Mouse (Mus musculus) T-cell, adult 2 months (primary cell): ENCODE measurements around the gene Pde1c.

Source experiments
- DNase-seq: peaks from one replicate; pipeline ENCODE4 v3.0.0; 2022; ENCODE audit warnings: low spot score

Gene Pde1c

GRCm38 (mm10) chr6:56328103-56328502 lies 240.8 kb downstream of the Pde1c start:
- no peak for DNase-seq

- DNase-seq = no peak
Measured at GRCm38 (mm10) chr6:56322799-56323198, 246.1 kb downstream of the Pde1c start.

GRCm38 (mm10) chr6:56310318-56310717 lies 258.6 kb downstream of the Pde1c start:
- no peak for DNase-seq

GRCm38 (mm10) chr6:56306066-56306465 lies 262.8 kb downstream of the Pde1c start:
- DNase-seq = no peak

GRCm38 (mm10) chr6:56292176-56292575 lies 276.7 kb downstream of the Pde1c start:
- DNase-seq = no peak

- no peak for DNase-seq
Measured at GRCm38 (mm10) chr6:56289307-56289706, 279.6 kb downstream of the Pde1c start.

- DNase-seq = no peak
Measured at GRCm38 (mm10) chr6:56284821-56285220, 284.1 kb downstream of the Pde1c start.

- no peak for DNase-seq
Measured at GRCm38 (mm10) chr6:56275461-56275860, 293.4 kb downstream of the Pde1c start.

GRCm38 (mm10) chr6:56271741-56272140 lies 297.2 kb downstream of the Pde1c start:
- no peak for DNase-seq

- DNase-seq = no peak
Measured at GRCm38 (mm10) chr6:56264509-56264908, 304.4 kb downstream of the Pde1c start.

- DNase-seq = no peak
Measured at GRCm38 (mm10) chr6:56260118-56260517, 308.8 kb downstream of the Pde1c start.

- no peak for DNase-seq
Measured at GRCm38 (mm10) chr6:56257555-56258297, 311.2 kb downstream of the Pde1c start.

GRCm38 (mm10) chr6:56250091-56250490 lies 318.8 kb downstream of the Pde1c start:
- no peak for DNase-seq

- no peak for DNase-seq
Measured at GRCm38 (mm10) chr6:56191426-56192140, 377.3 kb downstream of the Pde1c start.

- no peak for DNase-seq
Measured at GRCm38 (mm10) chr6:56176485-56176884, 392.4 kb downstream of the Pde1c start.

GRCm38 (mm10) chr6:56172172-56172571 lies 396.7 kb downstream of the Pde1c start:
- no peak for DNase-seq

- DNase-seq = no peak
Measured at GRCm38 (mm10) chr6:56168736-56169135, 400.2 kb downstream of the Pde1c start.

GRCm38 (mm10) chr6:56158217-56158616 lies 410.7 kb downstream of the Pde1c start:
- no peak for DNase-seq

- DNase-seq = no peak
Measured at GRCm38 (mm10) chr6:56156836-56157235, 412.1 kb downstream of the Pde1c start.

GRCm38 (mm10) chr6:56130493-56131159 lies 438.3 kb downstream of the Pde1c start:
- no peak for DNase-seq

- DNase-seq = no peak
Measured at GRCm38 (mm10) chr6:56099520-56100101, 469.3 kb downstream of the Pde1c start.

GRCm38 (mm10) chr6:56098427-56098826 lies 470.5 kb downstream of the Pde1c start:
- DNase-seq = no peak

GRCm38 (mm10) chr6:56076378-56076805 lies 492.5 kb downstream of the Pde1c start:
- no peak for DNase-seq
